Mouse (Mus musculus): ENCODE data around the gene Nid2. TPM values are rescaled to one million over a fixed set of nuclear protein-coding genes. Genes with fewer than 3 reads are reported as not detected.

Nid2 gene
- polyA plus RNA-seq, 1 experiment from 2014 or later = 85.2 TPM

- H3K4me2 ChIP-seq (ENCODE audit: low read length) = peak overlapping the region; percentile 70
- H3K27ac ChIP-seq (ENCODE audit: low read depth) = peak overlapping the region; percentile 51
- ATAC-seq (replicated peaks; ENCODE audit: low FRiP score, low TSS enrichment, low read depth) = peak; percentile 17; the same call in 1 of the 2 replicates
- H3K27me3 ChIP-seq (replicated peaks; ENCODE audit: control insufficient read depth, insufficient read depth, low read length) = peaks cover 10% of the 10 kb centered on the region; the same call in 1 of the 2 replicates
- DNase-seq (ENCODE audit: low spot score) = no peak
- peaks cover 19% of the 10 kb centered on the region for H3K4me1 ChIP-seq (replicated peaks; ENCODE audit: control insufficient read depth, insufficient read depth, low read length)
- peak overlapping the region; percentile 42 for H3K9ac ChIP-seq (ENCODE audit: low read length)
- 2% methylated on average over 26 of the region's 26 CpGs for WGBS
- peak overlapping the region; percentile 44 for H3K4me3 ChIP-seq (ENCODE audit: low read depth, low read length)
- H3K9me3 ChIP-seq (ENCODE audit: control insufficient read depth, low read length) = no peaks in the 10 kb centered on the region
- H3K36me3 ChIP-seq (ENCODE audit: control insufficient read depth, insufficient read depth, low read length) = no peaks in the 10 kb centered on the region
These were observed 547 bp upstream of the Nid2 start for GRCm38 (mm10) chr14:19750411-19751024.

- Histone ChIP-seq H3K4me3 (ENCODE audit: low read depth, low read length) (peak overlapping the region; percentile 44), H3K9me3 (ENCODE audit: control insufficient read depth, low read length) (no peaks in the 10 kb centered on the region), H3K27me3 (replicated peaks; ENCODE audit: control insufficient read depth, insufficient read depth, low read length) (peaks cover 10% of the 10 kb centered on the region; the same call in 1 of the 2 replicates), H3K36me3 (ENCODE audit: control insufficient read depth, insufficient read depth, low read length) (no peaks in the 10 kb centered on the region), H3K4me1 (replicated peaks; ENCODE audit: control insufficient read depth, insufficient read depth, low read length) (peaks cover 19% of the 10 kb centered on the region), H3K9ac (ENCODE audit: low read length) (peak overlapping the region; percentile 46), H3K27ac (ENCODE audit: low read depth) (no peak overlapping the region), H3K4me2 (ENCODE audit: low read length) (peak overlapping the region; percentile 70)
- ATAC-seq (replicated peaks; ENCODE audit: low FRiP score, low TSS enrichment, low read depth) = no peak
- DNase-seq (ENCODE audit: low spot score) = peak; percentile 64
- WGBS = 4% methylated on average over 21 of the region's 21 CpGs
These were observed 1.2 kb downstream of the Nid2 start for GRCm38 (mm10) chr14:19752276-19752675.

- H3K4me2 ChIP-seq (ENCODE audit: low read length) = no peak overlapping the region
- DNase-seq (ENCODE audit: low spot score) = no peak
- 0 out of 2 replicates have a peak, but pooled peaks cover 4% of the 10 kb centered on the region for H3K36me3 ChIP-seq (ENCODE audit: control insufficient read depth, insufficient read depth, low read length)
- 48% methylated on average over 10 of the region's 10 CpGs for WGBS
- H3K4me3 ChIP-seq (ENCODE audit: low read depth, low read length) = no peak overlapping the region
- no peak for ATAC-seq (replicated peaks; ENCODE audit: low FRiP score, low TSS enrichment, low read depth)
- no peak overlapping the region for H3K27ac ChIP-seq (ENCODE audit: low read depth)
- no peaks in the 10 kb centered on the region for H3K9me3 ChIP-seq (ENCODE audit: control insufficient read depth, low read length)
- peaks cover 12% of the 10 kb centered on the region; the same call in 1 of the 2 replicates for H3K4me1 ChIP-seq (replicated peaks; ENCODE audit: control insufficient read depth, insufficient read depth, low read length)
- no peaks in the 10 kb centered on the region for H3K27me3 ChIP-seq (replicated peaks; ENCODE audit: control insufficient read depth, insufficient read depth, low read length)
- H3K9ac ChIP-seq (ENCODE audit: low read length) = no peak overlapping the region
These were observed 8.5 kb downstream of the Nid2 start for GRCm38 (mm10) chr14:19759277-19760193.

GRCm38 (mm10) chr14:19760721-19761120, 9.7 kb downstream of the Nid2 start:
- whole genome bisulfite sequencing = 39% methylated on average over 7 of the region's 7 CpGs
- Histone ChIP-seq H3K4me1 (replicated peaks; ENCODE audit: control insufficient read depth, insufficient read depth, low read length) (peaks cover 12% of the 10 kb centered on the region; the same call in 1 of the 2 replicates), H3K36me3 (ENCODE audit: control insufficient read depth, insufficient read depth, low read length) (0 out of 2 replicates have a peak, but pooled peaks cover 9% of the 10 kb centered on the region)

GRCm38 (mm10) chr14:19762014-19762413, 10.9 kb downstream of the Nid2 start:
- H3K27me3 ChIP-seq (replicated peaks; ENCODE audit: control insufficient read depth, insufficient read depth, low read length) = no peaks in the 10 kb centered on the region
- H3K4me2 ChIP-seq (ENCODE audit: low read length) = no peak overlapping the region
- H3K4me1 ChIP-seq (replicated peaks; ENCODE audit: control insufficient read depth, insufficient read depth, low read length) = peaks cover 12% of the 10 kb centered on the region; the same call in 1 of the 2 replicates
- no peak for DNase-seq (ENCODE audit: low spot score)
- no peak overlapping the region for H3K4me3 ChIP-seq (ENCODE audit: low read depth, low read length)
- no peak for ATAC-seq (replicated peaks; ENCODE audit: low FRiP score, low TSS enrichment, low read depth)
- 76% methylated on average over 4 of the region's 4 CpGs for WGBS
- H3K36me3 ChIP-seq (ENCODE audit: control insufficient read depth, insufficient read depth, low read length) = 0 out of 2 replicates have a peak, but pooled peaks cover 9% of the 10 kb centered on the region
- H3K9ac ChIP-seq (ENCODE audit: low read length) = no peak overlapping the region
- H3K27ac ChIP-seq (ENCODE audit: low read depth) = no peak overlapping the region
- H3K9me3 ChIP-seq (ENCODE audit: control insufficient read depth, low read length) = no peaks in the 10 kb centered on the region

More at GRCm38 (mm10) chr14:19760721-19761120, 9.7 kb downstream of the Nid2 start:
- no peaks in the 10 kb centered on the region for H3K9me3 ChIP-seq (ENCODE audit: control insufficient read depth, low read length)
- no peak overlapping the region for H3K9ac ChIP-seq (ENCODE audit: low read length)
- ATAC-seq (replicated peaks; ENCODE audit: low FRiP score, low TSS enrichment, low read depth) = no peak
- no peak for DNase-seq (ENCODE audit: low spot score)
- H3K27ac ChIP-seq (ENCODE audit: low read depth) = no peak overlapping the region
- no peaks in the 10 kb centered on the region for H3K27me3 ChIP-seq (replicated peaks; ENCODE audit: control insufficient read depth, insufficient read depth, low read length)
- H3K4me2 ChIP-seq (ENCODE audit: low read length) = no peak overlapping the region
- no peak overlapping the region for H3K4me3 ChIP-seq (ENCODE audit: low read depth, low read length)

GRCm38 (mm10) chr14:19763527-19763926, 12.5 kb downstream of the Nid2 start:
- H3K9ac ChIP-seq (ENCODE audit: low read length) = no peak overlapping the region
- peaks cover 12% of the 10 kb centered on the region; the same call in 1 of the 2 replicates for H3K4me1 ChIP-seq (replicated peaks; ENCODE audit: control insufficient read depth, insufficient read depth, low read length)
- no peak overlapping the region for H3K4me2 ChIP-seq (ENCODE audit: low read length)
- H3K4me3 ChIP-seq (ENCODE audit: low read depth, low read length) = no peak overlapping the region
- DNase-seq (ENCODE audit: low spot score) = no peak
- H3K27ac ChIP-seq (ENCODE audit: low read depth) = no peak overlapping the region
- no peaks in the 10 kb centered on the region for H3K27me3 ChIP-seq (replicated peaks; ENCODE audit: control insufficient read depth, insufficient read depth, low read length)
- WGBS = 39% methylated on average over 8 of the region's 8 CpGs
- H3K36me3 ChIP-seq (ENCODE audit: control insufficient read depth, insufficient read depth, low read length) = peaks cover 12% of the 10 kb centered on the region; the same call in 1 of the 2 replicates
- ATAC-seq (replicated peaks; ENCODE audit: low FRiP score, low TSS enrichment, low read depth) = no peak
- no peaks in the 10 kb centered on the region for H3K9me3 ChIP-seq (ENCODE audit: control insufficient read depth, low read length)

- H3K9me3 ChIP-seq (ENCODE audit: control insufficient read depth, low read length) = no peaks in the 10 kb centered on the region
- H3K36me3 ChIP-seq (ENCODE audit: control insufficient read depth, insufficient read depth, low read length) = peaks cover 13% of the 10 kb centered on the region; the same call in 1 of the 2 replicates
- peaks cover 11% of the 10 kb centered on the region; the same call in 1 of the 2 replicates for H3K4me1 ChIP-seq (replicated peaks; ENCODE audit: control insufficient read depth, insufficient read depth, low read length)
- no peak overlapping the region for H3K4me3 ChIP-seq (ENCODE audit: low read depth, low read length)
- H3K27me3 ChIP-seq (replicated peaks; ENCODE audit: control insufficient read depth, insufficient read depth, low read length) = no peaks in the 10 kb centered on the region
- no peak overlapping the region for H3K9ac ChIP-seq (ENCODE audit: low read length)
- H3K27ac ChIP-seq (ENCODE audit: low read depth) = no peak overlapping the region
- DNase-seq (ENCODE audit: low spot score) (no peak), ATAC-seq (replicated peaks; ENCODE audit: low FRiP score, low TSS enrichment, low read depth) (no peak)
- no peak overlapping the region for H3K4me2 ChIP-seq (ENCODE audit: low read length)
- WGBS = 82% methylated on average over 8 of the region's 8 CpGs
These were observed 13.3 kb downstream of the Nid2 start for GRCm38 (mm10) chr14:19764331-19764730.

GRCm38 (mm10) chr14:19765539-19766379, 14.7 kb downstream of the Nid2 start:
- peaks cover 13% of the 10 kb centered on the region; the same call in 1 of the 2 replicates for H3K36me3 ChIP-seq (ENCODE audit: control insufficient read depth, insufficient read depth, low read length)
- no peak for DNase-seq (ENCODE audit: low spot score)
- peaks cover 4% of the 10 kb centered on the region; the same call in 1 of the 2 replicates for H3K4me1 ChIP-seq (replicated peaks; ENCODE audit: control insufficient read depth, insufficient read depth, low read length)
- WGBS = 64% methylated on average over 9 of the region's 9 CpGs
- H3K9me3 ChIP-seq (ENCODE audit: control insufficient read depth, low read length) = no peaks in the 10 kb centered on the region
- no peak overlapping the region for H3K4me2 ChIP-seq (ENCODE audit: low read length)
- no peaks in the 10 kb centered on the region for H3K27me3 ChIP-seq (replicated peaks; ENCODE audit: control insufficient read depth, insufficient read depth, low read length)
- no peak overlapping the region for H3K9ac ChIP-seq (ENCODE audit: low read length)
- no peak overlapping the region for H3K27ac ChIP-seq (ENCODE audit: low read depth)
- no peak overlapping the region for H3K4me3 ChIP-seq (ENCODE audit: low read depth, low read length)
- no peak for ATAC-seq (replicated peaks; ENCODE audit: low FRiP score, low TSS enrichment, low read depth)
